ENCODE assay signal across 8 mouse cellular contexts in genomic region chr11:86484101-86484868, GRCm38 (mm10). TPM values are rescaled to one million over a fixed set of nuclear protein-coding genes. Genes with fewer than 3 reads are reported as not detected.
A peak's percentile ranks its signal among the peaks of the same experiment; 100 is the strongest.
DNase-seq lines count a peak whose midpoint lies in the region; ATAC-seq lines count a peak whose summit lies in the region.

TSS of gene Rnft1 (plus strand) at chr11:86484657.

- H3K36me3 ChIP-seq in hindbrain, embryonic 12.5 days, result no peaks in the 10 kb centered on the region

- WGBS in hindbrain, embryonic 12.5 days, result under 1% methylated on average over 61 of the region's 68 CpGs

- peak; percentile 100 for DNase-seq in NIH3T3 (ENCODE audit: low read depth)
- DNase-seq in cerebellum, postnatal 10 days, result peak; percentile 99 to 100
- DNase-seq in frontal cortex, postnatal 10 days (ENCODE audit: low spot score in 2 of 2), result peak; percentile 96 to 98
- DNase-seq in layer of hippocampus, postnatal 14 days (ENCODE audit: low spot score in 2 of 2), result peak; percentile 93 to 98
- peak; percentile 99 for DNase-seq in lung, postnatal 14 days
- peak; percentile 98 for DNase-seq in retina, adult 2 months (ENCODE audit: low read depth, low spot score)
- DNase-seq in thymus, postnatal 36 days, result peak; percentile 99

- no peaks in the 10 kb centered on the region for H3K9me3 ChIP-seq in hindbrain, embryonic 12.5 days (replicated peaks)

- H3K27me3 ChIP-seq in hindbrain, embryonic 12.5 days, result no peaks in the 10 kb centered on the region

- ATAC-seq in hindbrain, embryonic 12.5 days (ENCODE audit: low FRiP score), result peak; percentile 97

- H3K4me2 ChIP-seq in hindbrain, embryonic 12.5 days (replicated peaks), result peak within 1 kb of the TSS; percentile 67

- peak within 1 kb of the TSS; percentile 66 for H3K9ac ChIP-seq in hindbrain, embryonic 12.5 days

- H3K4me3 ChIP-seq in hindbrain, embryonic 12.5 days, result peak within 1 kb of the TSS; percentile 58

- H3K27ac ChIP-seq in hindbrain, embryonic 12.5 days, result peak within 1 kb of the TSS; percentile 73

- peaks cover 8% of the 10 kb centered on the region for H3K4me1 ChIP-seq in hindbrain, embryonic 12.5 days

RNA-seq across cellular contexts. Expression of gene Rnft1, which starts in this region (rescaled TPM):
- 22.4 and 24.6 TPM in 2 replicates for polyA plus RNA-seq in hindbrain, embryonic 12.5 days (2016; fragmentation: Nextera tagmentation; extraction: Ambion mirVana)
- total RNA-seq in layer of hippocampus, postnatal 14 days (2021), result 10 to 100 TPM; 20.5 to 26.8 TPM

Comparison
In these comparisons a context has a peak if more than half of its experiments do, and no peak if none do; other contexts are left out.
1. Peak in every context shown above with its lines: DNase-seq, ATAC-seq, H3K4me3 ChIP-seq and H3K27ac ChIP-seq.